Mouse (Mus musculus) kidney, postnatal 0 days (tissue): ENCODE data around the gene Olfr572. TPM values are rescaled to one million over a fixed set of nuclear protein-coding genes. Genes with fewer than 3 reads are reported as not detected.

Source experiments
- ATAC-seq: fragments of 200-750 bp; cut with Nextera tagmentation; replicated peaks from 2 replicates; pipeline ENCODE4 v1.8.0; 2017; ENCODE audit warnings: low read depth, moderate number of reproducible peaks, moderate TSS enrichment, moderate library complexity; ENCODE audit not compliant: low FRiP score
- DNase-seq: peaks from one replicate; pipeline ENCODE4 v3.0.0-alpha.2; 2016; ENCODE audit warnings: low spot score
- H3K27ac ChIP-seq: fragments of 300-500 bp; sonication (generic); 2 replicates; pipeline ENCODE4 v1.5.1; 2014; ENCODE audit warnings: mild to moderate bottlenecking
- H3K27me3 ChIP-seq: fragments of 300-500 bp; sonication (generic); 2 replicates; pipeline ENCODE4 v1.6.1; 2014; ENCODE audit warnings: low read length, mixed read lengths; ENCODE audit not compliant: insufficient read depth
- H3K36me3 ChIP-seq: fragments of 300-500 bp; sonication (generic); 2 replicates; pipeline ENCODE4 v1.6.1; 2014; ENCODE audit warnings: low read length, mixed read lengths; ENCODE audit not compliant: insufficient read depth
- H3K4me1 ChIP-seq: fragments of 300-500 bp; sonication (generic); replicated peaks from 2 replicates; pipeline ENCODE4 v1.6.1; 2014; ENCODE audit warnings: antibody characterized with exemption, low read length, mixed read lengths; ENCODE audit not compliant: insufficient read depth
- H3K4me2 ChIP-seq: fragments of 300-500 bp; sonication (generic); 2 replicates; pipeline ENCODE4 v1.6.1; 2014; ENCODE audit warnings: mild to moderate bottlenecking, low read length, moderate library complexity, mixed read lengths
- H3K4me3 ChIP-seq: fragments of 300-500 bp; sonication (generic); replicated peaks from 2 replicates; pipeline ENCODE4 v1.5.1; 2014; ENCODE audit warnings: low read depth, low read length
- H3K9ac ChIP-seq: fragments of 300-500 bp; sonication (generic); 2 replicates; pipeline ENCODE4 v1.6.1; 2014; ENCODE audit warnings: low read depth, low read length
- H3K9me3 ChIP-seq: fragments of 300-500 bp; sonication (generic); replicated peaks from 2 replicates; pipeline ENCODE4 v1.6.1; 2016; ENCODE audit warnings: low read length, inconsistent platforms, mixed read lengths
- CTCF ChIP-seq: IDR thresholded peaks from 2 replicates; pipeline ENCODE4 v1.5.1; 2016; ENCODE audit warnings: antibody characterized with exemption, low read depth, mild to moderate bottlenecking, moderate library complexity
- WGBS: fragments of 180-500 bp; shearing (Covaris S2); extraction: QIAGEN DNeasy Blood & Tissue Kit; methylation state at CpG from one replicate; pipeline ENCODE4 v1.1.7; 2014; 5-methylcytosine and 5-hydroxymethylcytosine counted together
- polyA plus RNA-seq: library from polyadenylated mRNA; unstranded; fragments of >200 nt; fragmentation: Nextera tagmentation; extraction: Ambion mirVana; gene quantifications from 2 replicates; pipeline ENCODE4 v1.2.1, GENCODE M21; 2015

Gene Olfr572
- polyA plus RNA-seq, 1 experiment from 2014 or later: not detected

GRCm38 (mm10) chr7:102919632-102920031, 4.6 kb upstream of the Olfr572 start:
- H3K9me3 ChIP-seq: no peaks in the 10 kb centered on the region
- ATAC-seq (peak; percentile 71), DNase-seq (peak; percentile 72)
- H3K36me3 ChIP-seq: no peaks in the 10 kb centered on the region
- H3K4me2 ChIP-seq: no peak overlapping the region
- H3K4me1 ChIP-seq: no peaks in the 10 kb centered on the region
- H3K9ac ChIP-seq: no peak overlapping the region
- H3K4me3 ChIP-seq: no peak overlapping the region
- no peak overlapping the region for H3K27ac ChIP-seq
- WGBS: 14% methylated on average over 1 of the region's 1 CpGs
- H3K27me3 ChIP-seq: no peaks in the 10 kb centered on the region
- peak; percentile 77 for TF ChIP-seq CTCF

- ATAC-seq: no peak
- Histone ChIP-seq H3K36me3 (no peaks in the 10 kb centered on the region), H3K4me2 (no peak overlapping the region), H3K4me1 (no peaks in the 10 kb centered on the region), H3K27me3 (no peaks in the 10 kb centered on the region), H3K4me3 (no peak overlapping the region), H3K27ac (no peak overlapping the region), H3K9ac (no peak overlapping the region), H3K9me3 (no peaks in the 10 kb centered on the region)
- WGBS: 62% methylated on average over 3 of the region's 3 CpGs
- no peak for DNase-seq
- no peak for TF ChIP-seq CTCF
These were observed 2.9 kb downstream of the Olfr572 start for GRCm38 (mm10) chr7:102927105-102927504.

- Histone ChIP-seq H3K9ac (no peak within 1 kb of the TSS), H3K27ac (no peak within 1 kb of the TSS), H3K9me3 (no peaks in the 10 kb centered on the region), H3K4me2 (no peak within 1 kb of the TSS), H3K4me1 (no peaks in the 10 kb centered on the region), H3K4me3 (no peak within 1 kb of the TSS), H3K27me3 (no peaks in the 10 kb centered on the region), H3K36me3 (no peaks in the 10 kb centered on the region)
- ATAC-seq (no peak), DNase-seq (no peak)
- no peak for TF ChIP-seq CTCF
- 84% methylated on average over 2 of the region's 2 CpGs for WGBS
These were observed 18.3 kb downstream of the Olfr572 start, which contains the start of gene Olfr573-ps1 for GRCm38 (mm10) chr7:102942475-102942874. Olfr573-ps1 (minus strand) TSS chr7:102942575.

GRCm38 (mm10) chr7:102943417-102943816, 19.2 kb downstream of the Olfr572 start:
- Histone ChIP-seq H3K4me2 (no peak overlapping the region), H3K27me3 (no peaks in the 10 kb centered on the region), H3K9me3 (no peaks in the 10 kb centered on the region), H3K4me1 (no peaks in the 10 kb centered on the region), H3K27ac (no peak overlapping the region), H3K9ac (no peak overlapping the region), H3K4me3 (no peak overlapping the region), H3K36me3 (no peaks in the 10 kb centered on the region)
- WGBS: 91% methylated on average over 1 of the region's 1 CpGs
- no peak for ATAC-seq
- TF ChIP-seq CTCF: no peak
- no peak for DNase-seq

- no peak for ATAC-seq
- TF ChIP-seq CTCF: no peak
- WGBS: 88% methylated on average over 1 of the region's 1 CpGs
These were observed 24.0 kb downstream of the Olfr572 start, which contains the start of gene Olfr574 for GRCm38 (mm10) chr7:102948167-102948566. Olfr574 (plus strand) TSS chr7:102948467.

GRCm38 (mm10) chr7:102950732-102951131, 26.5 kb downstream of the Olfr572 start:
- 43% methylated on average over 1 of the region's 1 CpGs for WGBS
- TF ChIP-seq CTCF: no peak
- Histone ChIP-seq H3K4me2 (no peak overlapping the region), H3K27ac (no peak overlapping the region), H3K4me1 (no peaks in the 10 kb centered on the region), H3K9me3 (no peaks in the 10 kb centered on the region), H3K4me3 (no peak overlapping the region), H3K27me3 (no peaks in the 10 kb centered on the region), H3K9ac (no peak overlapping the region), H3K36me3 (no peaks in the 10 kb centered on the region)
- peak; percentile 72 for ATAC-seq
- peak; percentile 27 for DNase-seq

More at GRCm38 (mm10) chr7:102948167-102948566, 24.0 kb downstream of the Olfr572 start, which contains the start of gene Olfr574:
- Histone ChIP-seq H3K9ac (no peak within 1 kb of the TSS), H3K4me3 (no peak within 1 kb of the TSS), H3K9me3 (no peaks in the 10 kb centered on the region), H3K4me1 (no peaks in the 10 kb centered on the region), H3K4me2 (no peak within 1 kb of the TSS), H3K27ac (no peak within 1 kb of the TSS), H3K27me3 (no peaks in the 10 kb centered on the region), H3K36me3 (no peaks in the 10 kb centered on the region)
- no peak for DNase-seq

GRCm38 (mm10) chr7:102958137-102958536, 33.9 kb downstream of the Olfr572 start:
- Histone ChIP-seq H3K4me1 (no peaks in the 10 kb centered on the region), H3K9me3 (no peaks in the 10 kb centered on the region), H3K4me2 (no peak overlapping the region), H3K9ac (no peak overlapping the region), H3K4me3 (no peak overlapping the region), H3K27me3 (no peaks in the 10 kb centered on the region), H3K36me3 (no peaks in the 10 kb centered on the region), H3K27ac (no peak overlapping the region)
- DNase-seq: no peak
- no peak for TF ChIP-seq CTCF
- no peak for ATAC-seq
- 67% methylated on average over 3 of the region's 3 CpGs for WGBS
